Mouse (Mus musculus): ENCODE data around the gene Itih3.

DNA sequence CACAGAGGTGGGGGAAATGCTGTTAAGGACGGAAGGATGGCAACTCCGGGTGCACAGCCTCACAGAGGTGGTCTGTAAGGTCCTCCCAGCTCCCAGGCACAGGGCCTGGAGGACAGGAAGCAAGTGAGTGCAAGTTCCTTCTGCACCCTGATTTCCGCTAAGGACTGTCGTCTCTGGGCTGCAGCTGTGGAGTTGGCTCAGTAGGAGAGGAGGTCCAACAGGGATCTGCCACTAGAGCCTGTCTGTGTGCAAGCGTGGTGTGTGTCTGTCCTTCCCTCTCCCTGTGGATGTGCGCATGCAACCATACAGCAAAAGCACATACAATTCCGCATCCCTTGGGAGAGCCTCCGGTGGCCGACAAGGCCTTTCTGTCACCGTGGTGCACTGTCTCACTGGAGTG, 47.1 kb downstream of the Itih3 start:
- TF ChIP-seq CTCF (IDR thresholded peaks at IDR 0.05; ENCODE audit: insufficient read depth, low read length): no peak
- TF ChIP-seq POLR2A (IDR thresholded peaks at IDR 0.05; ENCODE audit: borderline replicate concordance, extremely low read depth, low read depth, low read length): no peak

All from lung, adult 2 months (tissue).